Mouse (Mus musculus) yolk sac, embryonic 10.5 days (tissue): Measurements from ENCODE around the gene Srrm4.

Source experiments
- DNase-seq: peaks from one replicate; pipeline ENCODE4 v3.0.0-alpha.2; 2017; ENCODE audit warnings: low spot score

The Srrm4 gene

DNA sequence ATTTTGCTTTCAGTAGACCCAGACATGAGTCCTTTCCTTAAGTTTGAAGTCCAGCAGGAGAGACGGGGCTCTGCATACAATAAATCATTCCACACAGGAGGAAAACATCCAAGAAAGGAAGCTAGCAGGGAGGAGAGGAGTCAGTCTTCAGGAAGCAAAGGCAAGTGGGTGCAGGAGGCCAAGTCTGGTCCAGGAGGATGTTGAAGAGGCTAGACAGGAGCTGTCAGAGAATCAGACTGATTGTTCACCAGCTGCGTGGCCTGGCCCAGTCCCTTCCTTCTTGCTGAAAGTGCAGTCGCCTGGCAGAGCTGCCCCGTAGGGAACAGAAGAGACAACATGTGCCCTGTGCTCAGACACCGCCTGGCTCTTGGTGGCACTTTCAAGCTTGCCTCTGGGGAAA is 100.8 kb downstream of the Srrm4 start:
- DNase-seq, result no peak

DNA sequence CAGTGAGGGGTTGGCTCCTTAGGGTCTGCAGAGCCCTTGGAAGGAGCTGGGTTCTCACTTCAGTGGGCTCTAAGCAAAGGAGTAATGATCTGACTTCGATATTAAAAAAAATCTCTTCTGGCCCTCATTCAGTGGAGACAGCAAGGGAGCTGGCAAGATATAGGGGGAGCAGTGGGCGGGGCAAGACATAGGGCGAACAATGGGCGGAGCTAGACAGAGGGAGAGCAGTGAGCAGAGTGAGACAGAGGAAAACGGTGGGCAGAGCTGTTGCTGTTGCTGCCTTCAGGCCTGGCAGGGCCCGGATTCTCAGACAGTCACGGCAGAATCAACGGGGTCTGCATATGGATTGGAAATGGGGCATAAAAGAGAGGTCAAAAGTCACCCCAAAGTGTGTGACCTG is 102.0 kb downstream of the Srrm4 start:
- DNase-seq, result no peak

DNA sequence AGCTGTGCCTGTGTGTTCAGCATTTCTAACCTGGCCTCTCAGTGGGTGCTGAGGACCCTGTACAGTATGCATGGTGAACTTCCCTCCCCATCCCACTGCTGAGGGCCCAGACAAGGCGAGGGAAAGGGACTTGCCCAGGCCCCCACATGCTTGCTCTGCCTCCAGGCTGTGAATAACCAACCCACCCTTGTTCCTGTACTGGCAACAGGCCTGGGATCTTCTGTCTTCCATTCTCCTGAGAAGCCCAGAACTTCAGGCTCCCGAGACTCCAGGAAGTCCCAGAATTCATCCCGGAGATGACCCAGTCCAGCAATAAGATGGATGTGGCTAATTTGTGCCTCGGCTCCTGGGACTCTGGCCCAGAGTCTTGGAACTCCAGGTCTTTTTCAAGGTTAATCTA is 105.5 kb downstream of the Srrm4 start:
- DNase-seq, result no peak

DNA sequence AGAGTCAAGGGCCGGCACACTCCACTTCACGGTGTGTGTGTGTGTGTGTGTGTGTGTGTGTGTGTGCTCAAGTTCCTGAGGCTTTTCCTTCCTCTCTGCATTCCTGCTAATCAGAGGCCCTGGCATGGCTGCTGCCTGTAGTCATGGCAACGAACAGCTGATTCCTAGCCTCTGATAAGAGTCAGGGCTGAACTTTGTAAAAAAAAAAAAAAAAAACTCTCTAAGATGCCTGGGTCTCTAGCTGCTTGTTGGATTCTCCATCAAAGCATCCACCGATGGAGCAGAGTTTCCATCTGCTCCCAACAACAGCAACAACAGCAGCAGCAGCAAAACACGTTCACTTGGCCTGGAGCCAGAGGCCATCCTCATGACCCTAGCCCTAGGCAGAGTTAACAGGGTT is 106.5 kb downstream of the Srrm4 start:
- DNase-seq, result peak; percentile 59

DNA sequence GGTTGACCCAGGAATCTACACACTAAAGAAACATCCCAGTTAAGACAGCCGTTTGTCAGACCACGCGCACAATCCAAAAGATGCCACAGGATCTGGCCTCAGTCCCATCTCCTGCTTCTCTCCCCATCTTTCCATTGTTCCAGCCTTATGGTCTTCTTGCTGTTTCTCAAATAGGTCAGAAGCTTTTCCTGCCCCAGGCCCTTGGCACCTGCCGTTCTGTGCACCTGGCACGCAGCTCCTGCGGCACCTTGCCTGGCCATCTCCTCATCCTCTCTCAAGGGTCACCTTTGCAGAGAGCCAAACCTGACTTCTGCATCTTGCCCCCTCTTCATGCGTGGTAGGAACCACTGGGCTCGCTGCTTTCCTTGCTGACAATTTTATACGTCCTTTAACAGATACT is 107.4 kb downstream of the Srrm4 start:
- DNase-seq, result no peak

DNA sequence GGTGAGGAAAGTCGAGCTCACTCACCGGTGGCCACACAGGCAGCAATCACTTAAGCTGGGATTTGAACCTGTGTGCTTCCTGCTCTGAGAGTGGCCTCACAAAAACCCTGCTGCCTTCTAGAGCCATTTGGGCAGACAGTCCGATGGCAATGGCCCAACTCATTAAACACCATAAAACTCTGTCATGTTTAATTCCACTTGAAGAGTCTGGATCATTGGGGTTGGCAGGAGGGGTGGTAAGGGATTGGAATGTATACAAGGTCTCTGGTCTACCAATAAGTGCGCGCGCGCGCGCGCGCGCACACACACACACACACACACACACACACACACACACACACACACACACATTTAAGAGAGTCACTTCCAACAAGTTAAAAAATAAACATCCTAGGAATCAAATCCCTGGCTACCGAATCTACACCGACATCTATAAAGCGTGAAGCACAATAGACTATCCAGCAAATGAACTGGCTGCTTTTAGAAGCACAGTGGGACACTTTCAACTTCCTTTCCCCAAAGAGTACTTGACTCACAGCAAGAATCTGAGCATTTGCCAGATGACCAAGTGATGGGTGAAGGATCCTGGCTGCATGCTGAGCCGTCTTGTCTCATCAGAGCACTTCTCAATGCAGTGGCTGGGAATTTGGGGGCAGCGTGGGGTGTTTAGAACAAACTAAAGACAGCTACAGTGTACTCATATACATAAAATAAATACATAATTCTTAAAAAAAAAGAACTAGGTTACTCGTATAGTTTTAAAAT is 112.8 kb downstream of the Srrm4 start:
- no peak for DNase-seq

DNA sequence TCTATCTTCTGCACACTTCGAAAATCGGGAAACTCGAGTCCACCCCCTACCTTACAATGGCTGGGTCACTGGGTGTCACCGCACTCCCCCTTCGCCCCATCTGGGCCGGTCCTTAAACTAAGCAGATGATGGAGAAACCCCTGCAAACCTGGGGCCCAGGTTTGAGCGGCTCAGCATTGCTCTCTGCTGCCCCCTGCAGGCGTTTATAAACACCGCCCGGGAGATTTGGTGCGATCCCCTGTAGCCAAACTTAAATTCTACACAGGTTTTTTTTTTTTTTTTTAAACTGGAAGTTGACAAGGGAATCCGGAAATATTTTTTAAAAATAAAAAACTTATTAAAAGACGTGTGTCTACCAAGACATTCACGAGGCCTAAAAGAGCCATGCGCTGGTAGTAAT is 115.6 kb downstream of the Srrm4 start:
- no peak for DNase-seq

DNA sequence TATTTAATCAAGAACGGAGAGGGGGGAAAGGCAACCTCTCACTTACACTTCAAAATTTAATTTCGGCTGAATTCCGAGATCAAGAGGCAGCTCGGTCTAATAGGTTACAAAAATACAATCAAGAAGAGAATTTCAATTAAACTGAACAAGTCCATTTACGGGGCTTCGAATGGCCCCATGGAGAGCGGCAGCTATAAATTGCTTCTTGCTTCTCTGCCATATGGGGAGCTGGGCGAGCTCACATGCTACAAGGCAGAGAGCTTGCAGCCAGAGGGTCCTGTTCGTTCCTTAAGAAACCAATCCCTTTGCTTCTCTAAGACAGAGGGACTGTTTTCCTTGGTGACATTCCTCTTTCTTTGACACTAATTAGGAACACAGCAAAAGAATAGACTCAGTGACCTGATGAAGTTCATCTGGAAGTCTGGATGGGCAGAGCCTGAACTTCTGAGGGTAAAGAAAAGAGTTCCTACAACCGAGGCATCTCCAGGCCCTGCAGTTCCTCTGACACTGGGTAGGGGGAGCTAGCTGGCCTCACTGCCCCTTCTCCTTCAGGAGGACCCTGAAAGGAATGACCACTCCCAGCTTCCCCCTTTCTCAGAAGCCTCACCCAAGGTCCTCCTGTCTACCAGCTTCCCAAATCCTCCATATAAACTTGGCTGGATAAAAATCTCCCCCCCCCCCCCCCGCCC is 130.1 kb downstream of the Srrm4 start:
- no peak for DNase-seq

DNA sequence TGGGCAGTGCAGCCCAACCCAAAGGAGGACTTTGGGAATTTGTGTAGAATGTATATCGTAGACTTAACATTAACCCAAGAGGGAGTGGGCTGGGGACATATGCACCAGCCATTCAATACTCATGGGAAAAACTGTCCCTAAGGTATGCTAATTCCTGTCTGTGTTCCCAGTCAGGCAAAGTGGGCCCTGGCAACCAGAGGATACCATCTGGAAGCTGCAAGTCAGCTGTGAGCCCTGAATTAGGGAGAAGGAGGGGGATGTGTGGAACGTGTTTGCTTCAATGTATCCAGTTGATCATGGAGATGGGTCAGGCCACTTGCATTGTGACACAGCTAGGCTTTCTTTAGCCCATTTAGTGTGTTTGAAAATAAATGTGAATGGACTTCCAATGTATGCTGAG is 131.6 kb downstream of the Srrm4 start:
- DNase-seq, result no peak

DNA sequence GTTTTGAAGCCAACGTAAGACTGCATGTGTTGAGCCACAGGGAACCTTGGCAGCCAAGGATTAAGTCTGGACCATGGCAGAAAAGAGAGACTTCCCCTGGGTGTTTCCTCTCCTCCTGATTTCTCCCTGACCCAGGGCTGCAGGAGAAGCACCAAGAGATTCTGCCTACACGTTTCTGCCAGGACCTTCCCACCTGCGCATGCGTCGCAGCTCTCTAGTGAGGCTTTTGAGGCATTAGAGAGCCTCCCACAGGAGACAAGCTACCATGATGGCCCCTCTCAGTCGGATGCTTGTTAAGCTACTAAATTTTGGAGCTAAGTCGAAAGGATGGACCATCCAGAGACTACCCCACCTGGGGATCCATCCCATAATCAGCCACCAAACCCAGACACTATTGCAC is 133.8 kb downstream of the Srrm4 start:
- no peak for DNase-seq

DNA sequence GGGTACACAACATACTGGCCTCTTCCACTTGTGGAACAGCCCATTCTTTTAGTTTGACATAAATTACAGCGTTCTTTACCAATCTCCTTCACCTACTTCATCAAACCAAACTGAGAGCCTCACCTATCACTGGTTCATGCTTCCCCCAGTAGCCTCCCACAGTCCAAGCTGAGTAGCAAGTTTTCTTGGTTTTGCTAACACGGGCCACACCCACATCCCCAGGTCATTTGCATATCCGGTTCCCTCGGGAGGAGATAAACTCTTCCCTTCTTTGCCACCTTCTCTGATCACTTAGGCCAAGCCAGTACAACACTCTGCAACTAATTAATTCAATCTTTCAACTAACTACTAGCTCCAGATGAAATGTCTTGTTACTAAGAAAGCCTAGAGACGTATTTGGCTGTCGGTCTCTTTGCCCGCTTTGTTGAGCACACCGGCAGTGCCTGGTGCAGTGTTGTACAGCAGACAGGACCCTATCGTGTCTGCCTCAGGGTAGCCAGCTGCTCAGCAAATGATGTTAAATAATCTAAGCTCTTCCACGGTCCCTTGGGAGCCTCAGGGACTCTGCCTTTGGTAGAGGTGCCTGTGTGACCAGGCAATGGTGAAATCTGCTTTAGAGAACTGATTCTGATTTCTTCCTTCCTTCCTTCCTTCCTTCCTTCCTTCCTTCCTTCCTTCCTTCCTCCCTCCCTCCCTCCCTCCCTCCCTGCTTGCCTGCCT is 134.7 kb downstream of the Srrm4 start:
- DNase-seq, result no peak

DNA sequence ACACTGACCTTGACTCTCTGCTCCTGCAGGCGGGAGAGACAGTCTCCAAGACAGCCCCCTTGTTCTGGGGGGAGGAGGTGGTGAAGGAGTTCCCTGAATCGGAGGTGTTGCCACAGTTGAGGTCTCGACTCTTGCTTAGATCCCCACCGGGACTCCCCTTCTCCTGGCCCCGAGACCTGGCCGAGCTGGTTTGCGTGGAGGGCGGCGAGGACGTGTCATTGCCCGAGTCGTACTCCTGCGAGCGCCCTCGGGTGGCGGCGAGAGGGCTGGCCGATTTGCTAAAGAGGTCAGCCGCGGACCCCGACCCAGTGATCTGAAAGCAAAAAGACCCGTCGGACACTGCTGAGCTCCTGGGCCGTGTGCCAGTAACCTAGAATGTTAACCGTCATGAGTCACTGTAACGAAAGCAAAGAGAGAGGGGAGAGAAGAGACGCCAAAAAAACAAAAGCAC is 138.2 kb downstream of the Srrm4 start:
- DNase-seq, result peak; percentile 34

DNA sequence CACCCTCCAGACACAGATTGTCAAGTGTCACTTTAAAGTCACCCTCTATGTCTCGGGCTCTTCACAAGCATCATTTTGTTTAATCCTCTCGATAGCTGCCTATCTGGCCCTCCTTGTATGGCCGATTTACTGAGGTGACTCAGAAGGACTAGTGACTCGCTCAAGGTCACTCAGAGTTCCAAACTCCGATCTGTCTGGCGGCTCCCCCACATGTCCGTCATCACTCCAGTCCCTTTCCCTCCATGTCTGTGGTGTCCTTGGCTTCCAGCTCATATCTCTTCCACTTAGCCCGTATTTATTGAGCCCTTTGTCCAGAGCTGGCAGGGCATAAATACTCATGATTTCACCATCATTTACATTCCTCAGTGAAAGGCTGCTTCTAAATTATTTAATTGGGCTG is 140.7 kb downstream of the Srrm4 start:
- no peak for DNase-seq

DNA sequence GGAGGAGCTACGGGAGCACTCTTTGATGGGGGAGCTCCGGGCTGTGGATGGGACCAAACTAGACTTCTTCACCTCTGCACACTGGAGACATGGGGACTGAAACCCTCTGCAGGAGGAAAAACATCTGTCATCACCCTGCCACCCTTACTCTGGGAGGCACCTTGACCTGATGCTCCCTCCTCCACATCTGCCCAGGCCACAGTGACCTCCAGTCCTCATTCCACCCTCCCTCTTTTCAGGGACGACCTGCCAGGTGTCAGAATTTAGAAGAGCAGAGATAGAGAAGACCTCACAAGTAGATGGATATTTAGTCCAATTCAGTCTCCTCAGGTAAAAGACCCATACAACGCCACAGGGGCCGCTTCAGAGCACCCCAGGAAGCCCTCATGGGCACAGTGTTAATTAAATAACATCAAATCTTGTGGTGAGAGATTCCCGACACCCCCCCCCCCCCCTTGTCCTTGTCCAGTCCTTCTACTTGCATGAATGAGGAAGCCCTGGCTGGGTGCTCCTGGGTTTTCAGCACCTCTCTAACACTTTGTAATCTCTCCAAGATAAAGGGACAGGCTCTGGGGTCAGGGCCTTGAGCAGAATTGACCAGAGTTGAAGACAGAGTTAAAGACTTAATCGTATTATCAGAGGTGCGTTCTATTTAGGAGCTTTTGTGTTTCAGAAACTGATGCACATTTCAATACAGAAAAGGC is 141.9 kb downstream of the Srrm4 start:
- no peak for DNase-seq

DNA sequence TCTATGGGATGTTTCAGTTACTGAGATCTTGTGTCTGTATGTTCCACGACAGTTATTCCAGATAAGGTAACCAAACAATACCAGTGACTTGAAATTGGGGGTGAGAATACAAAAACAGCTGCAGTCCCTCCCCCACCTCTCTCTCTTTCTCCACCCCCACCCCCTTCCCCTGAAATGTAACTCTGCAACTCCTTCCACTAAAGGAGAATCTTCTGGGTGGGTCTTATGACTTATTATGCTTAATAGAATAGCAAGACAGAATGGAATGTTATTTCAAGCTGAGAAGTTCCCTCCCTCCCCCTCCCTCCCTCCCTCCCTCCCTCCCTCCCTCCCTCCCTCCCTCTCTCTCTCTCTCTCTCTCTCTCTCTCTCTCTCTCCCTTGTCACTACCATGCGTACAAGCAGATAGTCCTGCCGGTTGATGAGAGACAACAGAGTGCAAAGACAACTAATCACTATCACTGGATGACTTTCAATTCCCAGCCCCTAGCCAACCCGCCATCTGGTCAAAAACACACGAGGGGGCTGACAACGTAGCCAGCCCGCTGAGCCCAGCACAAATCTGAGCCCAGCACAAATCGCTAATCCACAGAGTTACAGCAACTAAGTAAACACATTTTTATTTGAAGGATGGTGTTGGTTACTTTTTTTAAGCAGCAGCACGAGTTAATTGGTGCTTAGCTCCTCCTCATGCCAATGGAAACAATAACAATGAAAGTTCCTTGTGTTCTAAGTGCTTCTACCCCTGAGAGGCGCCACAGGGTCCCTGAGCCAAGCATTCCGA is 143.0 kb downstream of the Srrm4 start:
- no peak for DNase-seq

DNA sequence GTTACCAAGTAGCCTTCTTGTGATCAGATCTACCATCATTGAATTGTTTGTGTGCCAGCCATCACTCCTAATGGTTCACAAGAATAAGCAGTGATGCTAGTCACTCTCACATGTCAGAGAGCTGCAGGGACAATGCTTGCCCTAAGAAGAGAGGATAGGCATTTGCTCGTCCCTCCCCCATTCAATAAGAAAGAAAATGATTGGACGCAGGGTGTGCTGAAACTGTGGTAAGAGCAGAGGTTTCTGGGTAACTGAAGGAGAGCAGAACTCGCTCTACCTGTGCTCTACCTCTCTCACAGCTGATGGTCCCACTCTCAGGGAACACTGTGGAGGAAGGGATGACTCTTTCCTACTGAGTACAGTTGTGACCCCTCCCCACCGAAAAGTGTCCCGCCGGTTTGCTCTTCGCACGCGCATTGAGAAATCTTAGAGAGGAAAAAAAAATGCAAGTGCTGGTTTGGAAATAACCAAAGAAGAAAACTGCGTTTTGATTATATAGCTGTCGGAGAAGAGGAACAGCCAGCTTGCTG is 143.7 kb downstream of the Srrm4 start:
- DNase-seq, result no peak

DNA sequence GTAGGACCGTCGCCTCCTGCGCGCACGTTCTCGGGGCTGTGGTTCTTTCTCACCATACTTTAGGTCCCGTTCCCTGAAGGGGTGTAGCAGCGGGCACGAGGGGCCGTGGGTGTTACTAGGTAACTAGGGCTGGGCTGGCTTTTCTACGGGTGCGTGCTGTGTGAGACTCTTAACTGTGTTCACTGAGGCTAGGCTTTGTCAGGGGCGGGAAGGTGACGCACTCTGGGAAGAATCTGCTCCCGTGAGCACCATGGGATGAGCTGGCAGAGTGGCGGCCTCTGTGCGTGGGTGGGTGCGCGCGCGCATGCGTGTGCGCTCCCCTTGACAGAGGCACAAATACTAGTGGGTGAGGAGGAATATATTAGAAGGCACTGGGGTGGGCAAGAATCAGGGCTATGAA is 145.1 kb downstream of the Srrm4 start:
- no peak for DNase-seq

DNA sequence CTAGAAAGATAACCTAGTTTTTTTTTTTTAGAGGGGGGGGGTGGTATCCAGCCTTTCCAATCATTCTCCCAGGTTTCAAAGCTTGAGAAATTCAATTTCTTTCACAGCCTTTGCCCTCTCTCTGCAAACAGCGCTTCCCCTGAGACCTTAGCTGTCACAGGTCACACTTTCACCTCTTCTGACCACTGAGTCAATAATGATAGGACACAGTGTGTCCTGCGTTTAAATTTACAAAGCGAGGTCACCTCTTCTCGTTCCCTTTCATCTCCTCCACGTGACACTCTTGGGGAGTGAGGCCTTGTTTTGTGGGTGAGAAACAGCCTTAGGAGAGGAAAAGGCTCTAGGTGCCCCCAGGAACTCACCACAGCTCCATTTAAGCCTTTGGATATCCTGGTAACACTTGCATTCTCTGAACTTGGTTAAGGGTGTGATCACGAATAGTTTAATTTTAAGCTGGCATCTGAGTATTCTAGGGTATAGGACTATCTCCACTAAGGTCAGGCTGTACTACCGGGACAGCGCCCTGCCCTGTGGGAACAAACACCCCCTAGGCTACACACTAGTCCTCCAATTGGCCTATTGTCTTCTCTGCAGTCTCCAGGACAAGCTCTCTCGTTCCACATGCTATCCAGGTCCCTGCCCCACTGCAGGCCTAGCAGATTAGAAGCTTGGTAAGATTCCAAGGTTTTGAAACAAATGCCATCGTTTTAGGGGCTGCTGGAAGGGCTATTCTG is 145.8 kb downstream of the Srrm4 start:
- no peak for DNase-seq

DNA sequence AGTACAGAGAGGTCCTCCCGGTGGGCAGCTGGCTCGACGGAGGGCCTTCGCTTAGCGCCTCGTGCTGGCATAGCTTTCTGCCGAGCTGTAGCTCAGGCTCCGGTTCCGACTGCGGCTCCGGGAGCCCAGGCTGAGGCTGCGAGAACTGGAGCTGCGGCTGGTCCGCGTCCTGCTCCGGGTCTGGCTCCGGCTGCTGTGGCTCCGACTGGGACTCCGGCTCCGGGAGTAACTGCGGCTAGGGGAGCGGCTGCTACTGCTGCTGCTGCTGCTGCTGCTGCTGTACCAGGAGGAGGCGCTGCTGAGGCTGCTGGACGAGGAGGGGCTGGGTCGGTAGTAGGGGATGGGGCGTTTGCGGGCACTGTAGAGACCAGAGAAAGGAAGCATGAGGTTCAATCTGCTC is 147.1 kb downstream of the Srrm4 start:
- DNase-seq, result no peak

DNA sequence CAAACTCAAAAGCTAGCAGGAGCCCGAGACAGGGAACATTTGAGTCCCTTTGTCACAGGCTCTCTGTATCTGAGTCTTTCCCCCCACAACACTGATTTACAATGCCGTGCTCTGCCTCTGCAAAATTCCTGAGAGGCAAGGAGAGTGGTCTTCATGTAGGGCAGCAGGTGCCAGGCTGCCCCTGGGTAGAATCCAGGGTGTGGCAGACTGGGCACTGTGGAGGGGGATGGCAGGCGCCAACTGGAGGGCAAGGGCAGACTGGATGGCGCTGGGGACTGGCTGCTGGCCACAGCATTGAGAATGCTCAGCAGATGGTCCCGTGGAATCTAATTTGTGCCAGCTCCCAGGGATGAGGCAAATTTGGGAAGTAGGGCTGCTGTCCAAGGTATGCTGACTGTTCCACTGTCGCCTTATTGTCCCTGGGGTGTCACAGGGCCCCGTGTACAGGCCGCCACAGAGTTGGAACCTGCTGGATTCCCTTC is 148.1 kb downstream of the Srrm4 start:
- DNase-seq, result no peak
